Mouse (Mus musculus) left cerebral cortex, postnatal 14 days (tissue): Measurements from ENCODE around the gene Erc2. TPM values are rescaled to one million over a fixed set of nuclear protein-coding genes. Genes with fewer than 3 reads are reported as not detected.

ENCODE experiments used
- DNase-seq, 2 experiments: peaks; one replicate each; pipeline ENCODE4 v3.0.0; 2021 to 2022; ENCODE audit warnings: low spot score in 2 of 2, mixed read lengths in 1 of 2
- intact Hi-C: fragments of 180-260 bp; cut with DNase I; formaldehyde crosslinking; loops from one replicate; pipeline ENCODE4 v1.15.1; 2025
- total RNA-seq, 2 experiments: library from RNA; stranded (reverse); gene quantifications; 2 replicates each; pipeline ENCODE4 v1.2.3; 2021

Erc2 gene
- total RNA-seq, 2 experiments from 2014 or later, result 233 to 251 TPM

DNA sequence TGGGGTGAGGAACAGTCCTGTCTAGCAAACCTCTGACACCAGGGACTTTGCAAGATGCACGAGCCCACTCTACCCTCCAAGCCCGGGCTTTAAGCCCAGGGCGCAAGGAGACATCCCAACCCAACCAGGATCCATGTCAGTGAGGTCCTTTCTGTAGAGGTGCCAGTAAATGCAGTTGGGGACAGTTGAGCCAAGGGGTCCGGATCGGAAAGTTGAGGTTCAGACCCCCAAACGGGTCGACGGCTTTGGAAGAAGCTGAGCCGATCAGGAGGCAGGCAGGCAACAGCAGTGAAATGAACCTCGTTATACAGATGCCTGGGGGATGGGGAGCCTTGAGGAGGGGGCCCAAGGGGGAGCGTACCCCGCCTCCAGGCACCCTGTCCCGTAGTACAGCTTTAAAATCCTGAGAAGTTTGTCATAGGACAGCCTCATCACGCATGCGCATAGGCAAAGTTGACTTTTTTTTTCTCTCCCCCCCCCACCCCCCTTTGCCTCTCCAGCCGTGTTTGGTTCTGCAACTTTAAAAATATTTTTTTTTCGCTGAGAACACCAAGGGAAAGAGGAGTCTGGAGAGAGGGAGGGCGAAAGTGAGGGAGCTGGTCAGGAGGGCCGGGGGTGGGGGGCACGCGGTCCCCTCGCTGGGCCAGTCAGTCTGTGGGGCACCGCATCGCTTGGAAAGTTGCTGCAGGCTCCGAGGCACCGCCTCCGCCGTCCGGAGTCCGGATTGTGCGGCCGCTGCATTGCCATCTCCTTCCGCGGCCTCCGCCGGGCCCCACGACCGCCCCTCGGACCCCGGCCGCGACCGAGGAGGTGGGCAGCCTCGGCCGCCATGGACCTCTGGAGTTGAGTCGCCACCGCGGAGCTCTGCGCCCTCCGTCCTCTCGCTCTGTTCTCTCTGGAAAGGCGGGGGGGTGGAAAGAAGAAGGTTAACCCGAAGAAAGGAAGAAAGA is 882.1 kb downstream of the Erc2 start, which contains the start of gene Wnt5a:
Wnt5a (plus strand) TSS at position 650 of the 950 bp plus-strand sequence.
- intact Hi-C loops, result loop anchor here (5.0 to 10.0 kb wide), 3 partner anchors 420 to 590 kb away; no protein-coding TSS in a partner anchor
- DNase-seq, result no peak

DNA sequence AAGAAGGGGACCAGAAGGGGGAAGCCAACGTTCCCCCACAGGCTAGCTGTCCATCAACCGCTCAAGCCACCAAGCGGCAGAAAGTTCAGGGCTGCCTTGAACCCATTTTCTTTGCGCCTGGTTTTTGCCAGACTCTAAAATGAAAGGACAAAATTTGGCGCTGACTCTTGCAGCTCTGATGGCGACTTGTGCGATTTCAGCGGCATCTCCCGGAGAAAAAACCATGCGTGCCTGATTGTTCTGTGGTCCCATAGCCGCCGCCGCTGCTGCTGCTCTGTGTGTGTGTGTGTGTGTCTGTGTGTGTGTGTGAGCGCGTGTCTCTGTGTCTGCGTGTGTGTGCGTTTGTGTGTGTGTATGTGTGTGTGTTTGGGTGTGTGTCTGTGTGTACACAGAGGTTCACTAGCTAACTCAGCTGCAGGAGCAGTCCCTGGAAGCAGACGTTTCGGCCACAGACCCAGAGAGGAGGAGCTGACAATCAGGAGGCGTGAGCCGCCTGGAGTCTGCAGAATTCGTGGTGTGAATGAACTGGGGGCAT is 882.9 kb downstream of the Erc2 start:
- intact Hi-C loops, result loop anchor here (5.0 to 10.0 kb wide), 3 partner anchors 420 to 590 kb away; no protein-coding TSS in a partner anchor
- DNase-seq, result peak; percentile 15 to 48

DNA sequence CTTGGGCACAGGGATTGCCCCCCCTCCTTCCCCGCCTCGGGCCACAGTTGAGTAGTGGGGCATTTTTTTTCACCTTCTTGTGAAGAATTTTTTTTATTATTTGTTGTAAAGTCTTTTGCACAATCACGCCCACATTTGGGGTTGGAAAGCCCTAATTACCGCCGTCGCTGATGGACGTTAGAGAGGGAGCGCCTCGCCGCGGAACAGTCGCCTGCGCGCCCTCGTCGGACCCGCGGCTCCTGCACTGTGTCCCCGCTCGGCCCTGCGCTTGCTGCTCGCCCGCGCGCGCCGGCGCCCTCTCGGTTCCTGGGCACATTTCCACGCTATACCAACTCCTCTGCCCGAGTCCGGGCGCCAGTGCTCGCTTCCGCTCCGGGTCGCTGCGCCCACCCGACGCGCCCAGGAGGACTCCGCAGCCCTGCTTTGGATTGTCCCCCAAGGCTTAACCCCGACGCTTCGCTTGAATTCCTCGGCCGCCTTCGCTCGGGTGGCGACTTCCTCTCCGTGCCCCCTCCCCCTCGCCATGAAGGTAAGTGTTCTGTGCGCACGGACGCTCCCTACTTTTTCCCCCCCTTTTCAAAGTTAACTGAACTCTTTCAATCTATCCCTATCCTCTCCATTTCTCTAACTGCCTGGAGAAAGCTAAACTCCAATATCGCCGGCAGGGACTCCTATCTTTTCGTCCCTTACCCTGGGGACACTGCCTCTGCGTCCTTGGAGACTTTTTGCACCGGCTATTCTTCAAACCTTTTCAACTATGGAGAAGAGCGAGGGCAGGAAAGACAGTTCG is 883.6 kb downstream of the Erc2 start:
- intact Hi-C loops, result loop anchor here (2.0 to 10.0 kb wide), 4 partner anchors 421 to 697 kb away; no protein-coding TSS in a partner anchor
- peak in 1 of 2 experiments; percentile 20 for DNase-seq

GRCm38 (mm10) chr14:28506376-28506831 is 884.2 kb downstream of the Erc2 start:
- DNase-seq, result no peak
- intact Hi-C loops, result loop anchor here (2.0 to 10.0 kb wide), 4 partner anchors 422 to 698 kb away; no protein-coding TSS in a partner anchor

DNA sequence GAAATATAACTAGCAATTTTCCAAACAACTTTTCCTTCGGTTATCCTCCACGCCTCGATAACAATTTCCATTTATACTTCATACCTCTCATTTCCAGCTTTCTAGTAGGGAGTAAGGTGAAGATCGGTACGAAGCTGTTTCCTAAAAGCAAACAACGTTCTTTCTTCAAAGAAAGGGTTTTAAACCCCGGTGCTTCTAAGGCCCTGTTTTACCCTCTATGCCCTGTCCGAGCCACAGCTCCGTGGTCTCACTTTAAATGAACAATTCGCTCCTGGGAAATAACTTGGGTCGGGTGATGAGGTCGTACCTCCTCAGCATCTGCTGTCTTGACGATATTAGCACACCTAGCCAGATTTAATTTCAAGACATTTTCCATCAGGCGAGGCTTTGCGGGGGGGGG is 884.8 kb downstream of the Erc2 start:
- intact Hi-C loops, result loop anchor here (2.0 to 10.0 kb wide), 4 partner anchors 422 to 698 kb away; no protein-coding TSS in a partner anchor
- DNase-seq, result no peak

- intact Hi-C loops, result loop anchor here (2.0 to 10.0 kb wide), 4 partner anchors 423 to 699 kb away; no protein-coding TSS in a partner anchor
Measured at GRCm38 (mm10) chr14:28507471-28507870, 885.2 kb downstream of the Erc2 start.

DNA sequence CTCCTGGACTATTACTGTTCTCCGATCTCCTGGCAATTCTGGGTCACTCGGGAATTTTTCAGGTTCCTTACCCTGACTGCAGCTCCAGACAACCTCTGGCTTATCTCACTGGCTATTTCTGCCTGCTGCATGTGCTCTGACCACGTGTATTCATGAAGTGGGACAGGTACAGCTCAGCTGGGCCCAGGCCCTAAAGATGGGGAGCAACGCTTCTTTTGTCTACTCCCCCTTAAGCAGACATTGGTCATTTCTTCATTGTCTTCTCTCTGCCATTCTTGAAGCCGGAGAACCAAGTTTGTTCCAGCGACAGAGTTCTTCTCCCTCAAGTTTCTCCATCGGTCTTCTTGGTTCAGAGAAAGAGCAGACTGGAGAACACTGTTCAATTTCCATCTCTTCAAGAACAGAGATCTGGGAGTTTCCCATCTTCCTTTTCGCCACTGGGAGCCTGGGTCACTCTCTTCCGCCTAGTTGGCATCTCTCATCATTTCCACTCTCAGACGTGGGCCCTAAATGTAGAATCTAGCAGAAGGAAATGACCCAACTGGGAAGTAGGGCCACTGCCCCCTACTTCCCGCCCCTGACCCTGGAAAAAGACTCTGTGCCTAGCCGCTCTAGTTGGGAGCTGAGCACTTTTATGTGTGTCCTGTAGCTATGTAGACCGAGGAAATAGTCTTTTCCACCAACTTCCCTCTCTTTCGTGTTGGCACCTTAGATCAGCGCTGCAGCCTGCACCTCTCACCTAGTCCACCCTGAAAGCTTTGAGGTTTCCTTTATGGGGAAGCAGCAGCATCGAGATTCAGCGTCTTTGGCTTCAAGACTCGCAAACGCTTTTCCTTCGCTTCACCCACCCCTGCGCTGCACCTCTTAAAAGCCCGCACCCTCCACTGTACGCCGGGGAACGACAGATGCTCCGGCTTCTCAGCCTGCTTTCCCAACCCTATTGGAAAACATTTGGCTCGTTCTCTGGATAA is 886.3 kb downstream of the Erc2 start:
- DNase-seq, result no peak
- intact Hi-C loops, result loop anchor here (5.0 to 10.0 kb wide), 3 partner anchors 424 to 586 kb away; no protein-coding TSS in a partner anchor

More at GRCm38 (mm10) chr14:28507471-28507870, 885.2 kb downstream of the Erc2 start:
- DNase-seq, result peak; percentile 28 to 71

DNA sequence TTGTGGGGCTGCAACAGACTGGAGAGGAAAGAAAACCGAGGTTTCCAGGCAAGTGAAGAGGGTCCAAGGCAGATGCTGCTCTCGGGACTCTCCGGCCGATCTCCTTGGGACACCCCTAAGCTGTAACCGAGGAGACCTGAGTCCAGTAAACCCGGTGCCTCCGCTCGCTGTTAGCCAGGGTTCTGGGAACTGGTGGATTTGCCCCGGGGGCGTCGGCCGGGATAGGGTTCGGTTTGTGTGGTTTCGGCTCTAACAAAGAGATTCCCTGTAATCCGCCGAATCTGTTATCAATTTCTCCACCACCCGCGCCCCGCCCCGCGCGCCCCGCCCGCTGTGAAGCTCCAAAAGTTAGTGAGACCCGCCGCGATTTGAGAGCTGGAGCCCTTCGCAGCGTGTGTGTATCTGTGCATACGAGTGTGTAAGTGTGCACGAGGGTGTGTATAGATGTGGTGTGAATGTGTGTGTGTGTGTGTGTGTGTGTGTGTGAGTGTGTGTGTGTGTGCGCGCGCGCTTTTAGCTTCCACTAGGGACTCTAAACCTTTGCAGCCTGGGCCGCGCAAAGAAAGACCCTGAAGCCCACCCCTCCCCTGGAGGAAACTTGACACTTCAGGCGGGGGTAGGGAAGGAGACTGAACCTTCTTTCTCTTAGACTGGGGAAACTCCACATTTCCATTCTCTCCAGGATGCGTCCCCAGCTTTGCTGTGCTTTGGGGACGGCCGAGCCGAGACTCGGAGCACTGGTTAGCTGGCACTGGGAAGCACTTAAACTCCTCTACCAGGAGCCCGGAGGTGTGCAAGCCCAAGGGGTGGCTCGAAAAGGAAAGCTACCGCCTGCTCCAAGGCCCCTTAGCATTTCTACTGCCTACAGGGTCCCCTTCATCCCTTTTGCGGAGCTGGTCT is 887.5 kb downstream of the Erc2 start:
- intact Hi-C loops, result loop anchor here (5.0 to 10.0 kb wide), 3 partner anchors 425 to 585 kb away; no protein-coding TSS in a partner anchor
- DNase-seq, result no peak

- peak in 1 of 2 experiments; percentile 37 for DNase-seq
- intact Hi-C loops, result no loop called here
Measured at GRCm38 (mm10) chr14:28510341-28511028, 888.3 kb downstream of the Erc2 start.

GRCm38 (mm10) chr14:28511029-28511651 is 888.9 kb downstream of the Erc2 start:
- intact Hi-C loops, result no loop called here
- DNase-seq, result no peak

GRCm38 (mm10) chr14:28512805-28513590 is 890.8 kb downstream of the Erc2 start:
- no peak for DNase-seq
- intact Hi-C loops, result no loop called here

DNA sequence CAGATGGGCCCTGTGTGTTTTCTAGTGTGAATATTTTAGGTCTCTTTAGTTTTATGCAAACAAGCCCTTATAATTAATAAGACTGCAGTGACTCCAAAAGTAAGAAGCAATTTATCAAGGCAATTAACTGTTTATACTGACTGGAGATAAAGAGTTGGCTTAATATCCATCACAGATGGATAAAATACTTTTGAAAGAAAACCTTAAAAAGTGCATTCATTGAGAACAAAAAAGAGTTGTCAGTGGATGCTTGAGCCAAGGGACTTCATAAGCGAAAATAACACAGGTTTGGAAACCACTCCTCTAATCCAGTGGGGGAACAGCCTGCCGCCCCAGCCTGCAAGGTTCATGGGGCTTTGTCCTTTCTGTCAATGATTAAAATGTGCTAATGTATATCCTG is 891.9 kb downstream of the Erc2 start:
- intact Hi-C loops, result no loop called here
- DNase-seq, result no peak

GRCm38 (mm10) chr14:28515331-28515730 is 893.1 kb downstream of the Erc2 start:
- intact Hi-C loops, result no loop called here
- DNase-seq, result no peak

DNA sequence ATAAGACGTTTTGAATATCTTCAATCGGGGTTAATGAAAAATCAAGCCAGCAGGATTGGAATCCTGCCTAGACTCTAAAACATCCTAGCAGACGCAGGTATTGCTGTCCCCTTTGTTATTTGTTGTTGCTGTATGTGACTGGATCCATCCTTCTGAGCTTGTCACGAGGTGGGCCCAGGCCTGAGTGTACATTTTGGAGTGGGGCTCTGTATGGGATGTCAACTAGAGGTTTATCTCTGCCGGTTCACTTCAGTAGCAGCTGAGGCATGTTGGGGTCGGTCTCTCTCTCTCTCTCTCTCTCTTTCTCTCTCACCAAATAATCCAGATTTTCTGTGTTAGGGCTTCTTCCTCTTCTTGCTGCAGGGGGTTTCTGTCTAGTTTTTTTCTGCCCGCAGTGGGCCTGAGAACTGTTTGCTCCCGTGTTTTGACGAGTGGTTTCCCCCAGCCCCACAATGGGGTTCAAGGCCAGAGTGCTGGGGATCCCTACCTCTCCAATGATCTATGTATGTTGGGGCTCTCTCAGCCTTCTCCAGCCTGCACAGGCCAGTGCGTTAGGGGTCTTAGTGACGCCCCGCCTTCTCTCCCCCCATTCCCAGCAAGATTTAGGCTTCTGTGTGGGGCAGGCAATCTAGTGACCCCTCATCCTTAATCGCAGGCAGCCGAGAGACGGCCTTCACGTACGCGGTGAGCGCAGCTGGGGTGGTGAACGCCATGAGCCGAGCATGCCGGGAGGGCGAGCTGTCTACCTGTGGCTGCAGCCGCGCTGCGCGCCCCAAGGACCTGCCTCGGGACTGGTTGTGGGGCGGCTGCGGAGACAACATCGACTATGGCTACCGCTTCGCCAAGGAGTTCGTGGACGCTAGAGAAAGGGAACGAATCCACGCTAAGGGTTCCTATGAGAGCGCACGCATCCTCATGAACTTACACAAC is 895.7 kb downstream of the Erc2 start:
- no peak for DNase-seq
- intact Hi-C loops, result no loop called here
